In the genomic region with DNA sequence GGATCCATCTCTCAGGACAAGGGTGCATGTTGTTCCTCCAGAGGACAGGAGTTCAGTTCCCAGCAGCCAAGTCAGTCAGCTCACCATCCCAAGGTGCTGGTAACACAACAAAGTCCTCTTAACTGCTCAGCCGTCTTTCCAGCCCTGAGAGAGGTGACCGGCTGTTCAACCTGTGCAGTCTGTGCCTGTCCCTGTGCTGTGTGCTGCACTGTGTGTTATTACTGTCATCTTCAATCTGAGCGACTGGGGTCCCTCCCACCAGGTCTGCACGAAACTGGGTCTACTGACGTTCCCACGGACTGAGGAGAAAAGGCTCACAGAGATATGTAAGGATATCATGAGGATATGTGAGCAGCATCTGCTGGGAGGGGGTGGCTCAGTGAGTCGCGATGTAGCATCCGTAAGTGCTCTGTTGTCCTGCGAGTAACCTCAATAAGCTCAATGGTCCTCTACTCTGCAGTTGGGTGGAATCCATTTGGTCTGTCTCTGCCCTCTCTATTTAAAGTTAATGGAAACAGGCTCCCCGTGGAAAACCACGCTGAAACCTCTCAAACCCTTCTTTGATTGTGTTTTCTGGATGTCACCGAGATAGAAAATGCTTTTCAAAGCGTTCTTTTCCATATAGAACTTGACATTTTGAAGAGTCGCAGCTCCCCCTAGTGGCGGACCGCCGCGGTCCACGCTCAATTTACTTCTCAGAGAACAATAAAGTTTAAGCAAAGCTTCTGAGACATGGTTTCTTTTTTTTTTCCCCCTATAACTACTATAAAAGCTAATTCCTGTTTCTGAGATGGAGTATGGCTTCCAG, we compare ENCODE assay signal across 8 mouse cellular contexts.
DNase-seq lines count a peak whose midpoint lies in the region; ATAC-seq and TF ChIP-seq lines count a peak whose summit lies in the region.

No protein-coding gene starts in this region.

- H3K9ac ChIP-seq in heart, embryonic 16.5 days (ENCODE audit: low read length) = no peak overlapping the region

- peak overlapping the region; percentile 31; the same call in 1 of the 2 replicates for H3K4me2 ChIP-seq in heart, embryonic 16.5 days (ENCODE audit: low read depth, low read length)

- peak; percentile 94 for TF ChIP-seq CTCF in layer of hippocampus, adult 2 months (conservative IDR thresholded peaks at IDR 0.05)

- H3K36me3 ChIP-seq in heart, embryonic 16.5 days (ENCODE audit: control insufficient read depth, insufficient read depth) = no peaks in the 10 kb centered on the region

- H3K4me1 ChIP-seq in heart, embryonic 16.5 days (ENCODE audit: control insufficient read depth, insufficient read depth, low read length) = peaks cover 3% of the 10 kb centered on the region; the same call in 1 of the 2 replicates

- H3K9me3 ChIP-seq in heart, embryonic 16.5 days (replicated peaks; ENCODE audit: control insufficient read depth, low read length) = no peaks in the 10 kb centered on the region

- H3K4me3 ChIP-seq in heart, embryonic 16.5 days (ENCODE audit: low read length) = no peak overlapping the region
- peak overlapping the region; percentile 34 for H3K4me3 ChIP-seq in layer of hippocampus, adult 2 months

- no peak overlapping the region for H3K27ac ChIP-seq in heart, embryonic 16.5 days (ENCODE audit: low read length)
- peak overlapping the region; percentile 49 for H3K27ac ChIP-seq in layer of hippocampus, adult 2 months

- no peak for ATAC-seq in CD4-positive, CD25-positive, alpha-beta regulatory T cell, adult 4 months
- ATAC-seq in heart, embryonic 16.5 days (replicated peaks; ENCODE audit: extremely low read depth, insufficient read depth, low FRiP score) = no peak

- peak; percentile 41 for DNase-seq in CD4-positive, CD25-positive, alpha-beta regulatory T cell, adult 2 months (ENCODE audit: low read depth, low spot score)
- DNase-seq in ZHBTc4 (ENCODE audit: low read depth, low spot score) = peak; percentile 78
- DNase-seq in embryo, embryonic 10.5 days (ENCODE audit: low spot score) = peak; percentile 89
- peak; percentile 44 to 77 for DNase-seq in layer of hippocampus, adult 2 months (ENCODE audit: low spot score in 2 of 2)
- peak; percentile 60 for DNase-seq in lung, postnatal 14 days
- peak; percentile 75 to 87 for DNase-seq in right cerebral cortex, postnatal 10 days (ENCODE audit: low spot score in 2 of 2)

- WGBS in heart, embryonic 16.5 days = 27% methylated on average over 20 of the region's 20 CpGs

- H3K27me3 ChIP-seq in heart, embryonic 16.5 days (ENCODE audit: control insufficient read depth, insufficient read depth, low read length) = no peaks in the 10 kb centered on the region
